Comparison of ENCODE assay signal across 19 mouse cellular contexts in the genomic region with DNA sequence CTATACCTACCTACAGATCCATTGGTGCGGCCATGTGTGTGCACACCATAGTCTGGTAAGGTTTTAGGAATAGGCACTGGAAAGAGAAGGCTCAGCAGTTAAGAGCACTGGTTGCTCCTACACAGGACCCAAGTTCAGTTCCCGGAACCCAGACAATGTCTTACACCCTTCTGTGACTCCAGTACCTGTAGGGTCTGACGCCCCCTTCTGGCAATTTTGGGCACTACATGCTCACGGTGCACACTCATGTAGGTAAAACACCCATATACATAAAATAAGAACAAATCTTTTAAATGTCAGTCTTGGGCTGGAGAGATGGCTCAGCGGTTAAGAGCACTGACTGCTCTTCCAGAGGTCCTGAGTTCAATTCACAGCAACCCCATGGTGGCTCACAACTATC. TPM values are rescaled to one million over a fixed set of nuclear protein-coding genes. Genes with fewer than 3 reads are reported as not detected.
DNase-seq lines count a peak whose midpoint lies in the region; ATAC-seq and TF ChIP-seq lines count a peak whose summit lies in the region.
"Had no signal": no experiment of that assay in that cellular context is flagged by ENCODE, and none has a peak within 500 bp of the region (broad histone marks: within the 10 kb centered on the region; RNA-seq: fewer than 3 reads in every experiment).

No protein-coding gene starts in this region.

- no peak overlapping the region for H3K27ac ChIP-seq in hindbrain, postnatal 0 days
- no peak overlapping the region for H3K27ac ChIP-seq in hindbrain, embryonic 13.5 days
- H3K27ac ChIP-seq in midbrain, embryonic 11.5 days (ENCODE audit: low read depth, low read length) = no peak overlapping the region
- no peak overlapping the region for H3K27ac ChIP-seq in midbrain, embryonic 10.5 days (replicated peaks)
- H3K27ac ChIP-seq in cortical plate, adult 2 months (ENCODE audit: insufficient read depth, low read length) = no peak overlapping the region
- H3K27ac ChIP-seq: embryonic facial prominence, embryonic 15.5 days; forebrain, embryonic 12.5 days; heart, embryonic 13.5 days; hindbrain, embryonic 10.5 days; intestine, embryonic 15.5 days; liver, embryonic 15.5 days; macrophage; midbrain, embryonic 15.5 days had no signal

- H3K4me1 ChIP-seq in hindbrain, postnatal 0 days (ENCODE audit: insufficient read depth, low read length) = no peaks in the 10 kb centered on the region
- H3K4me1 ChIP-seq in hindbrain, embryonic 13.5 days (replicated peaks) = no peaks in the 10 kb centered on the region
- H3K4me1 ChIP-seq in midbrain, embryonic 11.5 days (ENCODE audit: control insufficient read depth, insufficient read depth, low read length) = no peaks in the 10 kb centered on the region
- H3K4me1 ChIP-seq in midbrain, embryonic 10.5 days = no peaks in the 10 kb centered on the region
- H3K4me1 ChIP-seq in cortical plate, adult 2 months (ENCODE audit: control insufficient read depth, insufficient read depth, low read length) = no peaks in the 10 kb centered on the region
- H3K4me1 ChIP-seq: embryonic facial prominence, embryonic 15.5 days; forebrain, embryonic 12.5 days; heart, embryonic 13.5 days; intestine, embryonic 15.5 days; liver, embryonic 15.5 days; midbrain, embryonic 15.5 days had no signal

- intact Hi-C loops in heart, postnatal 36 days (cut with DNase I) = no loop called here

- H3K9ac ChIP-seq in hindbrain, postnatal 0 days (replicated peaks; ENCODE audit: low read length) = no peak overlapping the region
- no peak overlapping the region for H3K9ac ChIP-seq in hindbrain, embryonic 13.5 days
- H3K9ac ChIP-seq in midbrain, embryonic 11.5 days (ENCODE audit: low read length) = no peak overlapping the region
- H3K9ac ChIP-seq: embryonic facial prominence, embryonic 15.5 days; forebrain, embryonic 12.5 days; heart, embryonic 13.5 days; intestine, embryonic 15.5 days; liver, embryonic 15.5 days; midbrain, embryonic 15.5 days had no signal

- ATAC-seq in hindbrain, postnatal 0 days = no peak
- no peak for ATAC-seq in hindbrain, embryonic 13.5 days (ENCODE audit: low FRiP score)
- no peak for ATAC-seq in midbrain, embryonic 11.5 days (ENCODE audit: low FRiP score)
- ATAC-seq: intestine, embryonic 15.5 days; midbrain, embryonic 15.5 days; Patski had no signal

- H3K27me3 ChIP-seq in hindbrain, postnatal 0 days (ENCODE audit: insufficient read depth, low read length) = no peaks in the 10 kb centered on the region
- no peaks in the 10 kb centered on the region for H3K27me3 ChIP-seq in hindbrain, embryonic 13.5 days
- no peaks in the 10 kb centered on the region for H3K27me3 ChIP-seq in midbrain, embryonic 11.5 days (ENCODE audit: control insufficient read depth, insufficient read depth, low read length)
- no peaks in the 10 kb centered on the region for H3K27me3 ChIP-seq in midbrain, embryonic 10.5 days (ENCODE audit: low read depth, poor library complexity, severe bottlenecking)
- H3K27me3 ChIP-seq: embryonic facial prominence, embryonic 15.5 days; forebrain, embryonic 12.5 days; heart, embryonic 13.5 days; intestine, embryonic 15.5 days; liver, embryonic 15.5 days; midbrain, embryonic 15.5 days; Patski had no signal

- TF ChIP-seq POLR2A in cortical plate, adult 2 months (IDR thresholded peaks at IDR 0.05; ENCODE audit: extremely low read depth, insufficient read depth, low read length) = no peak

- no peak overlapping the region for H3K4me3 ChIP-seq in hindbrain, postnatal 0 days (ENCODE audit: low read length)
- no peak overlapping the region for H3K4me3 ChIP-seq in hindbrain, embryonic 13.5 days
- no peak overlapping the region for H3K4me3 ChIP-seq in midbrain, embryonic 11.5 days (ENCODE audit: low read depth, low read length)
- H3K4me3 ChIP-seq in midbrain, embryonic 10.5 days = no peak overlapping the region
- H3K4me3 ChIP-seq in cortical plate, adult 2 months (ENCODE audit: insufficient read depth, low read length) = no peak overlapping the region
- H3K4me3 ChIP-seq: embryonic facial prominence, embryonic 15.5 days; forebrain, embryonic 12.5 days; heart, embryonic 13.5 days; hindbrain, embryonic 10.5 days; intestine, embryonic 15.5 days; liver, embryonic 15.5 days; midbrain, embryonic 15.5 days had no signal

- no peaks in the 10 kb centered on the region for H3K9me3 ChIP-seq in hindbrain, postnatal 0 days (ENCODE audit: low read length)
- H3K9me3 ChIP-seq in hindbrain, embryonic 13.5 days = no peaks in the 10 kb centered on the region
- H3K9me3 ChIP-seq in midbrain, embryonic 11.5 days (ENCODE audit: control insufficient read depth, low read length) = no peaks in the 10 kb centered on the region
- no peaks in the 10 kb centered on the region; the same call in 1 of the 2 replicates for H3K9me3 ChIP-seq in midbrain, embryonic 10.5 days (replicated peaks)
- H3K9me3 ChIP-seq: embryonic facial prominence, embryonic 15.5 days; forebrain, embryonic 12.5 days; intestine, embryonic 15.5 days; midbrain, embryonic 15.5 days had no signal

- DNase-seq in hindbrain, postnatal 0 days (ENCODE audit: low spot score) = no peak
- DNase-seq in midbrain, embryonic 11.5 days (ENCODE audit: low spot score, missing footprints) = peak; percentile 84
- DNase-seq in midbrain, embryonic 10.5 days (ENCODE audit: low spot score) = no peak
- no peak for DNase-seq in spleen, postnatal 4 days (ENCODE audit: low spot score in 2 of 2)
- no peak for DNase-seq in heart, postnatal 36 days
- DNase-seq: cerebellum, adult 11-12 months; kidney, postnatal 36 days; thymus, postnatal 25 days had no signal

- 82% methylated on average over 5 of the region's 5 CpGs for WGBS in hindbrain, postnatal 0 days
- WGBS in hindbrain, embryonic 13.5 days = 81% methylated on average over 5 of the region's 5 CpGs
- 84% methylated on average over 5 of the region's 5 CpGs for WGBS in midbrain, embryonic 11.5 days
- WGBS in midbrain, embryonic 10.5 days = 79% methylated on average over 5 of the region's 5 CpGs

- no peak overlapping the region for H3K4me2 ChIP-seq in hindbrain, postnatal 0 days (ENCODE audit: low read depth, low read length)
- no peak overlapping the region for H3K4me2 ChIP-seq in hindbrain, embryonic 13.5 days
- no peak overlapping the region for H3K4me2 ChIP-seq in midbrain, embryonic 11.5 days
- H3K4me2 ChIP-seq: embryonic facial prominence, embryonic 15.5 days; forebrain, embryonic 12.5 days; heart, embryonic 13.5 days; intestine, embryonic 15.5 days; liver, embryonic 15.5 days; midbrain, embryonic 15.5 days had no signal

- TF ChIP-seq CTCF in hindbrain, postnatal 0 days (IDR thresholded peaks at IDR 0.05; ENCODE audit: low read depth) = peak; percentile 28; the same call in 1 of the 2 replicates
- 0 out of 2 replicates have a peak, but pooled peaks have one; percentile 4 for TF ChIP-seq CTCF in cortical plate, adult 2 months (IDR thresholded peaks at IDR 0.05; ENCODE audit: extremely low read depth, insufficient read depth, low read length)

- no peaks in the 10 kb centered on the region for H3K36me3 ChIP-seq in hindbrain, postnatal 0 days (ENCODE audit: insufficient read depth, low read length)
- H3K36me3 ChIP-seq in hindbrain, embryonic 13.5 days = no peaks in the 10 kb centered on the region
- no peaks in the 10 kb centered on the region for H3K36me3 ChIP-seq in midbrain, embryonic 11.5 days (ENCODE audit: control insufficient read depth, insufficient read depth, low read length)
- H3K36me3 ChIP-seq in midbrain, embryonic 10.5 days = no peaks in the 10 kb centered on the region
- H3K36me3 ChIP-seq: embryonic facial prominence, embryonic 15.5 days; forebrain, embryonic 12.5 days; heart, embryonic 13.5 days; hindbrain, embryonic 10.5 days; intestine, embryonic 15.5 days; liver, embryonic 15.5 days; midbrain, embryonic 15.5 days had no signal

RNA-seq across cellular contexts. Expression of gene Srrm1, which starts 20.2 kb away (rescaled TPM):
- total RNA-seq in hindbrain, postnatal 0 days (2014; rRNA removed) = 20.8 and 21.2 TPM in 2 replicates
- 173 and 174 TPM in 2 replicates for polyA plus RNA-seq in hindbrain, postnatal 0 days (2015; fragmentation: Nextera tagmentation; extraction: Ambion mirVana)
- 215 and 220 TPM in 2 replicates for polyA plus RNA-seq in hindbrain, embryonic 13.5 days (2015; fragmentation: Nextera tagmentation; extraction: Ambion mirVana)
- polyA plus RNA-seq in midbrain, embryonic 11.5 days (2014; fragmentation: Nextera tagmentation; extraction: Ambion mirVana) = 225 and 257 TPM in 2 replicates
- 222 and 230 TPM in 2 replicates for polyA plus RNA-seq in midbrain, embryonic 10.5 days (2016; fragmentation: Nextera tagmentation; extraction: Ambion mirVana)
- polyA plus RNA-seq in cortical plate, adult 2 months (2012; rRNA removed) = 115 and 131 TPM in 2 replicates
- 10 to 100 TPM; 59.1 to 69.9 TPM for total RNA-seq in heart, postnatal 36 days (2021)

RNA-seq across cellular contexts. Expression of gene Ncmap, which starts 24.7 kb away (rescaled TPM):
- total RNA-seq in hindbrain, postnatal 0 days (2014; rRNA removed) = 0.75 and 6.9 TPM in 2 replicates
- 1.5 and 2.1 TPM in 2 replicates for polyA plus RNA-seq in hindbrain, postnatal 0 days (2015; fragmentation: Nextera tagmentation; extraction: Ambion mirVana)
- polyA plus RNA-seq in hindbrain, embryonic 13.5 days (2015; fragmentation: Nextera tagmentation; extraction: Ambion mirVana) = 0.75 and 1.2 TPM in 2 replicates
- 0.40 and 0.63 TPM in 2 replicates for polyA plus RNA-seq in midbrain, embryonic 11.5 days (2014; fragmentation: Nextera tagmentation; extraction: Ambion mirVana)
- polyA plus RNA-seq in midbrain, embryonic 10.5 days (2016; fragmentation: Nextera tagmentation; extraction: Ambion mirVana) = 0.36 and 0.57 TPM in 2 replicates
- 0.96 and 1.3 TPM in 2 replicates for polyA plus RNA-seq in cortical plate, adult 2 months (2012; rRNA removed)
- under 1 TPM in 1 of 2 experiments, not detected in 1; 0.33 TPM for total RNA-seq in heart, postnatal 36 days (2021)
- polyA plus RNA-seq: macrophage, Patski had no signal
